Mouse (Mus musculus) liver, adult 2 months (tissue): ENCODE results near the gene Ptch1.

ENCODE experiments used
- CTCF ChIP-seq: fragments of 200-500 bp; IDR thresholded peaks from 2 replicates; pipeline ENCODE4 v1.5.1; 2011; ENCODE audit warnings: low read depth, low read length, control low read depth
- POLR2A ChIP-seq: fragments of 200-500 bp; IDR thresholded peaks from 2 replicates; pipeline ENCODE4 v1.6.1; 2011; ENCODE audit warnings: low read length, control low read depth; ENCODE audit not compliant: insufficient read depth; ENCODE audit errors: extremely low read depth

- no peak for TF ChIP-seq CTCF
- TF ChIP-seq POLR2A, result no peak
Measured at GRCm38 (mm10) chr13:63475356-63475755, 98.0 kb downstream of the Ptch1 start.
